Mouse (Mus musculus) heart, adult 2 months (tissue): ENCODE results near the gene Sebox. TPM values are rescaled to one million over a fixed set of nuclear protein-coding genes. Genes with fewer than 3 reads are reported as not detected.

Source experiments
- DNase-seq, 2 experiments: peaks; one replicate each; pipeline ENCODE4 v3.0.0; 2021
- H3K27ac ChIP-seq: fragments of 200-600 bp; 2 replicates; pipeline ENCODE4 v1.8.1; 2022
- H3K27me3 ChIP-seq: fragments of 200-500 bp; 2 replicates; pipeline ENCODE4 v1.6.1; 2012; ENCODE audit warnings: mild to moderate bottlenecking, low read length, inconsistent platforms, mixed read lengths; ENCODE audit not compliant: control insufficient read depth, insufficient read depth
- H3K36me3 ChIP-seq: fragments of 200-500 bp; 2 replicates; pipeline ENCODE4 v1.6.1; 2012; ENCODE audit warnings: low read length, inconsistent platforms; ENCODE audit not compliant: control insufficient read depth, insufficient read depth
- H3K4me1 ChIP-seq: fragments of 200-500 bp; 2 replicates; pipeline ENCODE4 v1.6.1; 2011; ENCODE audit warnings: low read length; ENCODE audit not compliant: control insufficient read depth, insufficient read depth
- H3K4me3 ChIP-seq: fragments of 200-600 bp; 2 replicates; pipeline ENCODE4 v1.8.1; 2022
- H3K79me2 ChIP-seq: fragments of 200-500 bp; replicated peaks from 2 replicates; pipeline ENCODE4 v1.6.1; 2012; ENCODE audit warnings: mild to moderate bottlenecking, inconsistent platforms, low read length, moderate library complexity, mixed read lengths; ENCODE audit not compliant: control insufficient read depth, insufficient read depth
- H3K9ac ChIP-seq: fragments of 200-500 bp; 2 replicates; pipeline ENCODE4 v1.6.1; 2012; ENCODE audit warnings: low read depth, mild to moderate bottlenecking, control low read depth, inconsistent platforms, low read length, mixed read lengths
- CTCF ChIP-seq: fragments of 200-600 bp; IDR thresholded peaks from 2 replicates; pipeline ENCODE4 v1.8.1; 2022; ENCODE audit warnings: antibody characterized with exemption, mild to moderate bottlenecking, moderate library complexity
- EP300 ChIP-seq: fragments of 200-500 bp; IDR thresholded peaks from 2 replicates; pipeline ENCODE4 v1.6.1; 2011; ENCODE audit warnings: low read depth, low read length, control low read depth; ENCODE audit not compliant: insufficient read depth
- POLR2A ChIP-seq: fragments of 200-500 bp; IDR thresholded peaks from 2 replicates; pipeline ENCODE4 v1.6.1; 2011; ENCODE audit warnings: mild to moderate bottlenecking, low read depth, low read length, control low read depth; ENCODE audit not compliant: insufficient read depth
- whole genome bisulfite sequencing: fragments of 180-500 bp; shearing (Covaris S2); methylation state at CpG from one replicate; pipeline ENCODE4 v1.1.7; 2018; 5-methylcytosine and 5-hydroxymethylcytosine counted together
- intact Hi-C: fragments of 180-260 bp; cut with DNase I; formaldehyde crosslinking; loops from one replicate; pipeline ENCODE4 v1.15.1; 2025
- polyA plus RNA-seq: library from polyadenylated mRNA; depleted of rRNA; stranded (reverse); fragments of >200 nt; gene quantifications from 2 replicates; pipeline ENCODE4 v1.2.3, GENCODE M21; 2012
- total RNA-seq, 2 experiments: library from RNA; stranded (reverse); gene quantifications; 2 replicates each; pipeline ENCODE4 v1.2.3; 2021

The Sebox gene
- total and polyA plus RNA-seq, 3 experiments: not detected

- H3K4me3 ChIP-seq: peak overlapping the region; percentile 96; the same call in 1 of the 2 replicates
- H3K79me2 ChIP-seq: no peaks in the 10 kb centered on the region
- no peaks in the 10 kb centered on the region; the same call in 1 of the 2 replicates for H3K36me3 ChIP-seq
- no peak for DNase-seq
- H3K27ac ChIP-seq: no peak overlapping the region
- intact Hi-C loops: no loop called here
- WGBS: 68% methylated on average over 3 of the region's 3 CpGs
- H3K4me1 ChIP-seq: no peaks in the 10 kb centered on the region
- no peak overlapping the region for H3K9ac ChIP-seq
- no peak for TF ChIP-seq CTCF
- TF ChIP-seq EP300: no peak
- TF ChIP-seq POLR2A: no peak
- H3K27me3 ChIP-seq: no peaks in the 10 kb centered on the region
These were observed 10.0 kb downstream of the Sebox start for GRCm38 (mm10) chr11:78513106-78513790.

- Histone ChIP-seq H3K27ac (no peak overlapping the region), H3K9ac (no peak overlapping the region), H3K27me3 (no peaks in the 10 kb centered on the region), H3K4me3 (no peak overlapping the region), H3K79me2 (no peaks in the 10 kb centered on the region), H3K4me1 (no peaks in the 10 kb centered on the region), H3K36me3 (no peaks in the 10 kb centered on the region; the same call in 1 of the 2 replicates)
- DNase-seq: no peak
- TF ChIP-seq CTCF (peak; percentile 52), POLR2A (no peak), EP300 (no peak)
- WGBS: 70% methylated on average over 2 of the region's 2 CpGs
- intact Hi-C loops: no loop called here
These were observed 12.5 kb downstream of the Sebox start for GRCm38 (mm10) chr11:78515549-78516325.

GRCm38 (mm10) chr11:78518931-78519330 is 15.7 kb downstream of the Sebox start:
- WGBS: 75% methylated on average over 10 of the region's 10 CpGs
- peaks cover 18% of the 10 kb centered on the region for H3K36me3 ChIP-seq
- intact Hi-C loops: no loop called here
- no peaks in the 10 kb centered on the region for H3K79me2 ChIP-seq
- H3K27me3 ChIP-seq: no peaks in the 10 kb centered on the region
- H3K4me1 ChIP-seq: peaks cover 5% of the 10 kb centered on the region
- H3K9ac ChIP-seq: no peak overlapping the region
- no peak for DNase-seq
- TF ChIP-seq EP300 (no peak), POLR2A (0 out of 2 replicates have a peak, but pooled peaks have one; percentile 6), CTCF (no peak)
- H3K27ac ChIP-seq: no peak overlapping the region
- H3K4me3 ChIP-seq: no peak overlapping the region

- WGBS: 59% methylated on average over 3 of the region's 3 CpGs
- no peak overlapping the region for H3K9ac ChIP-seq
- no peak for DNase-seq
- TF ChIP-seq CTCF (no peak), EP300 (no peak), POLR2A (no peak)
- H3K4me3 ChIP-seq: no peak overlapping the region
- H3K27ac ChIP-seq: peak overlapping the region; percentile 33
- no peaks in the 10 kb centered on the region for H3K79me2 ChIP-seq
- H3K4me1 ChIP-seq: peaks cover 5% of the 10 kb centered on the region
- H3K27me3 ChIP-seq: no peaks in the 10 kb centered on the region
- H3K36me3 ChIP-seq: peaks cover 21% of the 10 kb centered on the region
- intact Hi-C loops: loop anchor here (2.0 kb wide), 1 partner anchor 29 kb away; the partner anchor contains the start of gene Tmem97
These were observed 18.6 kb downstream of the Sebox start for GRCm38 (mm10) chr11:78521880-78522279.

GRCm38 (mm10) chr11:78522481-78522997 is 19.3 kb downstream of the Sebox start:
- intact Hi-C loops: loop anchor here (2.0 kb wide), 1 partner anchor 28 kb away; the partner anchor contains the start of gene Tmem97
- Histone ChIP-seq H3K4me3 (no peak overlapping the region), H3K27ac (peak overlapping the region; percentile 55), H3K9ac (no peak overlapping the region), H3K79me2 (no peaks in the 10 kb centered on the region), H3K4me1 (peaks cover 5% of the 10 kb centered on the region), H3K27me3 (no peaks in the 10 kb centered on the region), H3K36me3 (peaks cover 21% of the 10 kb centered on the region)
- TF ChIP-seq EP300 (no peak), POLR2A (0 out of 2 replicates have a peak, but pooled peaks have one; percentile 7), CTCF (peak; percentile 72)
- 97% methylated on average over 1 of the region's 1 CpGs for WGBS
- DNase-seq: peak; percentile 34 to 41
